Mouse (Mus musculus) liver, embryonic 14.5 days (tissue): ENCODE results near the gene Dmp1. TPM values are rescaled to one million over a fixed set of nuclear protein-coding genes. Genes with fewer than 3 reads are reported as not detected.
A peak's percentile ranks its signal among the peaks of the same experiment; 100 is the strongest.

Experiments used
- ATAC-seq: fragments of 200-750 bp; cut with Nextera tagmentation; 2 replicates; pipeline ENCODE4 v1.8.0; 2017; ENCODE audit warnings: moderate number of reproducible peaks, mild to moderate bottlenecking, moderate library complexity; ENCODE audit not compliant: insufficient read depth
- DNase-seq, 3 experiments: peaks; one replicate each; pipeline ENCODE4 v3.0.0-alpha.2; 2012 to 2013; ENCODE audit warnings: low read depth in 3 of 3, low spot score in 3 of 3
- H3K27ac ChIP-seq: fragments of 300-500 bp; sonication (generic); 2 replicates; pipeline ENCODE4 v1.5.1; 2014; ENCODE audit warnings: moderate library complexity, mild to moderate bottlenecking, control low read depth, inconsistent platforms
- H3K27me3 ChIP-seq: fragments of 300-500 bp; sonication (generic); 2 replicates; pipeline ENCODE4 v1.6.1; 2014; ENCODE audit warnings: mild to moderate bottlenecking, low read length, moderate library complexity; ENCODE audit not compliant: control insufficient read depth, insufficient read depth
- H3K36me3 ChIP-seq: fragments of 300-500 bp; sonication (generic); replicated peaks from 2 replicates; pipeline ENCODE4 v1.6.1; 2014; ENCODE audit warnings: low read depth; ENCODE audit not compliant: control insufficient read depth, insufficient read depth
- H3K4me1 ChIP-seq, 2 experiments: fragments of 200-500 bp in 1 of 2; fragments of 300-500 bp in 1 of 2; sonication (generic) in 1 of 2; replicated peaks; 2 replicates each; pipeline ENCODE4 v1.6.1; 2012 to 2014; ENCODE audit warnings: antibody characterized with exemption in 1 of 2, inconsistent platforms in 1 of 2, low read length in 1 of 2; ENCODE audit not compliant: control insufficient read depth in 2 of 2, insufficient read depth in 2 of 2
- H3K4me2 ChIP-seq: fragments of 300-500 bp; sonication (generic); 2 replicates; pipeline ENCODE4 v1.6.1; 2014; ENCODE audit warnings: low read depth, mild to moderate bottlenecking, control low read depth, moderate library complexity
- H3K4me3 ChIP-seq, 2 experiments: fragments of 200-500 bp in 1 of 2; fragments of 300-500 bp in 1 of 2; sonication (generic) in 1 of 2; 2 replicates each; pipeline ENCODE4 v1.5.1; 2012 to 2014; ENCODE audit warnings: low read depth in 2 of 2, low read length in 2 of 2, mild to moderate bottlenecking in 2 of 2, control low read depth in 1 of 2, inconsistent platforms in 1 of 2, moderate library complexity in 1 of 2; ENCODE audit not compliant: insufficient read depth in 1 of 2
- H3K9ac ChIP-seq: fragments of 300-500 bp; sonication (generic); replicated peaks from 2 replicates; pipeline ENCODE4 v1.6.1; 2014; ENCODE audit warnings: mild to moderate bottlenecking, control low read depth, moderate library complexity
- H3K9me3 ChIP-seq: fragments of 300-500 bp; sonication (generic); 2 replicates; pipeline ENCODE4 v1.6.1; 2016; ENCODE audit warnings: low read length, mixed read lengths; ENCODE audit not compliant: control insufficient read depth
- CTCF ChIP-seq: IDR thresholded peaks from 2 replicates; pipeline ENCODE4 v1.5.1; 2016; ENCODE audit warnings: antibody characterized with exemption, low read depth, control low read depth
- EP300 ChIP-seq: IDR thresholded peaks from 2 replicates; pipeline ENCODE4 v1.6.1; 2016; ENCODE audit warnings: antibody characterized with exemption, low read depth
- WGBS: fragments of 180-500 bp; shearing (Covaris S2); extraction: QIAGEN DNeasy Blood & Tissue Kit; methylation state at CpG from one replicate; pipeline ENCODE4 v1.1.7; 2014; ENCODE audit not compliant: insufficient replicate concordance; 5-methylcytosine and 5-hydroxymethylcytosine counted together
- polyA plus RNA-seq, 2 experiments: library from polyadenylated mRNA; depleted of rRNA in 1 of 2; stranded (reverse) in 1 of 2; unstranded in 1 of 2; fragments of >200 nt; fragmentation: Nextera tagmentation in 1 of 2; extraction: Ambion mirVana in 1 of 2; gene quantifications; 2 replicates each; pipeline versions ENCODE4 v1.2.1 to v1.2.3; 2012 to 2014

Dmp1 gene
- polyA plus RNA-seq, 2 experiments: not detected

GRCm38 (mm10) chr5:104251811-104252210, 49.4 kb downstream of the Dmp1 start:
- H3K27ac ChIP-seq: no peak overlapping the region
- no peaks in the 10 kb centered on the region for H3K27me3 ChIP-seq
- H3K9ac ChIP-seq: no peak overlapping the region
- ATAC-seq (no peak), DNase-seq (no peak)
- no peaks in the 10 kb centered on the region for H3K36me3 ChIP-seq
- H3K4me1 ChIP-seq: no peaks in the 10 kb centered on the region
- no peak for TF ChIP-seq CTCF
- no peak for TF ChIP-seq EP300
- H3K9me3 ChIP-seq: no peaks in the 10 kb centered on the region
- no peak overlapping the region for H3K4me3 ChIP-seq
- 51% methylated on average over 5 of the region's 5 CpGs for WGBS
- H3K4me2 ChIP-seq: no peak overlapping the region

GRCm38 (mm10) chr5:104256585-104256984, 54.2 kb downstream of the Dmp1 start:
- WGBS: 51% methylated on average over 3 of the region's 3 CpGs

GRCm38 (mm10) chr5:104261908-104262461, 59.6 kb downstream of the Dmp1 start:
- no peak for TF ChIP-seq EP300
- TF ChIP-seq CTCF: no peak
- ATAC-seq (no peak), DNase-seq (no peak)
- no peak overlapping the region for H3K27ac ChIP-seq
- H3K4me3 ChIP-seq: no peak overlapping the region
- H3K4me1 ChIP-seq: no peaks in the 10 kb centered on the region
- H3K27me3 ChIP-seq: no peaks in the 10 kb centered on the region
- no peaks in the 10 kb centered on the region for H3K36me3 ChIP-seq
- no peaks in the 10 kb centered on the region for H3K9me3 ChIP-seq
- no peak overlapping the region for H3K4me2 ChIP-seq
- no peak overlapping the region for H3K9ac ChIP-seq
- 58% methylated on average over 4 of the region's 4 CpGs for WGBS

More at GRCm38 (mm10) chr5:104256585-104256984, 54.2 kb downstream of the Dmp1 start:
- no peak for DNase-seq
- ATAC-seq: no peak
- Histone ChIP-seq H3K4me3 (no peak overlapping the region), H3K9me3 (no peaks in the 10 kb centered on the region), H3K9ac (no peak overlapping the region), H3K27ac (no peak overlapping the region), H3K27me3 (no peaks in the 10 kb centered on the region), H3K4me1 (no peaks in the 10 kb centered on the region), H3K36me3 (no peaks in the 10 kb centered on the region), H3K4me2 (no peak overlapping the region)
- TF ChIP-seq EP300 (no peak), CTCF (no peak)

- no peak for ATAC-seq
- 63% methylated on average over 13 of the region's 13 CpGs for WGBS
Observed at GRCm38 (mm10) chr5:104263014-104263776, 60.8 kb downstream of the Dmp1 start.

More at GRCm38 (mm10) chr5:104263014-104263776, 60.8 kb downstream of the Dmp1 start:
- Histone ChIP-seq H3K4me1 (no peaks in the 10 kb centered on the region), H3K36me3 (no peaks in the 10 kb centered on the region), H3K4me2 (no peak overlapping the region), H3K27me3 (no peaks in the 10 kb centered on the region), H3K27ac (no peak overlapping the region), H3K9ac (no peak overlapping the region), H3K4me3 (no peak overlapping the region), H3K9me3 (no peaks in the 10 kb centered on the region)
- DNase-seq: peak in 1 of 3 experiments; percentile 1
- TF ChIP-seq EP300 (no peak), CTCF (no peak)

Other genes starting within 250 kb of the Dmp1 start
- 3.2 and 5.3 TPM in 2 replicates for gene Hsd17b13, start 225.2 kb upstream of the Dmp1 start, polyA plus RNA-seq (2012; rRNA removed)
- 8.3 and 10.9 TPM in 2 replicates for gene Hsd17b13, start 225.2 kb upstream of the Dmp1 start, polyA plus RNA-seq (2014; fragmentation: Nextera tagmentation; extraction: Ambion mirVana)
- 6.1 and 7.9 TPM in 2 replicates for gene Hsd17b11, start 180.7 kb upstream of the Dmp1 start, polyA plus RNA-seq (2012; rRNA removed)
- 1.9 and 2.6 TPM in 2 replicates for gene Hsd17b11, start 180.7 kb upstream of the Dmp1 start, polyA plus RNA-seq (2014; fragmentation: Nextera tagmentation; extraction: Ambion mirVana)
- 34.5 and 48.1 TPM in 2 replicates for gene Nudt9, start 156.3 kb upstream of the Dmp1 start, polyA plus RNA-seq (2012; rRNA removed)
- 73.8 and 74.8 TPM in 2 replicates for gene Nudt9, start 156.3 kb upstream of the Dmp1 start, polyA plus RNA-seq (2014; fragmentation: Nextera tagmentation; extraction: Ambion mirVana)
- not detected in 2 replicates for gene Gm17660, start 125.0 kb upstream of the Dmp1 start, polyA plus RNA-seq (2012; rRNA removed)
- not detected in 2 replicates for gene Gm17660, start 125.0 kb upstream of the Dmp1 start, polyA plus RNA-seq (2014; fragmentation: Nextera tagmentation; extraction: Ambion mirVana)
- 0.81 and 1.4 TPM in 2 replicates for gene Sparcl1, start 88.9 kb upstream of the Dmp1 start, polyA plus RNA-seq (2012; rRNA removed)
- gene Sparcl1, start 88.9 kb upstream of the Dmp1 start, polyA plus RNA-seq (2014; fragmentation: Nextera tagmentation; extraction: Ambion mirVana): 1.0 and 1.2 TPM in 2 replicates
- gene Dspp, start 31.9 kb upstream of the Dmp1 start, polyA plus RNA-seq (2012; rRNA removed): not detected in 2 replicates
- not detected in 2 replicates for gene Dspp, start 31.9 kb upstream of the Dmp1 start, polyA plus RNA-seq (2014; fragmentation: Nextera tagmentation; extraction: Ambion mirVana)
- gene Ibsp, start 96.6 kb downstream of the Dmp1 start, polyA plus RNA-seq (2012; rRNA removed): 0.02 TPM in 1 of 2 replicates, not detected in the other
- gene Ibsp, start 96.6 kb downstream of the Dmp1 start, polyA plus RNA-seq (2014; fragmentation: Nextera tagmentation; extraction: Ambion mirVana): 0.08 TPM in 1 of 2 replicates, not detected in the other
- gene Mepe, start 122.7 kb downstream of the Dmp1 start, polyA plus RNA-seq (2012; rRNA removed): not detected in 2 replicates
- not detected in 2 replicates for gene Mepe, start 122.7 kb downstream of the Dmp1 start, polyA plus RNA-seq (2014; fragmentation: Nextera tagmentation; extraction: Ambion mirVana)
- 2.2 and 3.8 TPM in 2 replicates for gene Spp1, start 232.5 kb downstream of the Dmp1 start, polyA plus RNA-seq (2012; rRNA removed)
- 5.6 and 6.5 TPM in 2 replicates for gene Spp1, start 232.5 kb downstream of the Dmp1 start, polyA plus RNA-seq (2014; fragmentation: Nextera tagmentation; extraction: Ambion mirVana)